Mouse (Mus musculus): ENCODE data around the gene U90926.

The U90926 gene

GRCm38 (mm10) chr5:92215308-92215707 is at the start of gene U90926:
U90926 (minus strand) TSS chr5:92215408.
- no peak for DNase-seq (ENCODE audit: low read depth, low spot score)

- DNase-seq (ENCODE audit: low read depth, low spot score): peak; percentile 80
Observed at GRCm38 (mm10) chr5:92263761-92264359, 48.7 kb upstream of the U90926 start.

GRCm38 (mm10) chr5:92262646-92263045 is 47.4 kb upstream of the U90926 start:
- DNase-seq (ENCODE audit: low read depth, low spot score): no peak

GRCm38 (mm10) chr5:92256218-92256617 is 41.0 kb upstream of the U90926 start, which contains the start of gene Ppef2:
Ppef2 (minus strand) TSS chr5:92256278.
- DNase-seq (ENCODE audit: low read depth, low spot score): no peak

- DNase-seq (ENCODE audit: low read depth, low spot score): no peak
Observed at GRCm38 (mm10) chr5:92254476-92254875, 39.3 kb upstream of the U90926 start.

GRCm38 (mm10) chr5:92252797-92253343 is 37.7 kb upstream of the U90926 start:
- DNase-seq (ENCODE audit: low read depth, low spot score): peak; percentile 61

GRCm38 (mm10) chr5:92252031-92252430 is 36.8 kb upstream of the U90926 start:
- peak; percentile 58 for DNase-seq (ENCODE audit: low read depth, low spot score)

GRCm38 (mm10) chr5:92248614-92249013 is 33.4 kb upstream of the U90926 start:
- DNase-seq (ENCODE audit: low read depth, low spot score): no peak

GRCm38 (mm10) chr5:92245483-92245882 is 30.3 kb upstream of the U90926 start:
- DNase-seq (ENCODE audit: low read depth, low spot score): no peak

- no peak for DNase-seq (ENCODE audit: low read depth, low spot score)
Observed at GRCm38 (mm10) chr5:92244900-92245299, 29.7 kb upstream of the U90926 start.

GRCm38 (mm10) chr5:92240769-92241168 is 25.6 kb upstream of the U90926 start:
- no peak for DNase-seq (ENCODE audit: low read depth, low spot score)

- peak; percentile 88 for DNase-seq (ENCODE audit: low read depth, low spot score)
Observed at GRCm38 (mm10) chr5:92239333-92240232, 24.4 kb upstream of the U90926 start.

GRCm38 (mm10) chr5:92234939-92235557 is 19.8 kb upstream of the U90926 start:
- no peak for DNase-seq (ENCODE audit: low read depth, low spot score)

- no peak for DNase-seq (ENCODE audit: low read depth, low spot score)
Observed at GRCm38 (mm10) chr5:92233366-92233765, 18.2 kb upstream of the U90926 start.

- no peak for DNase-seq (ENCODE audit: low read depth, low spot score)
Observed at GRCm38 (mm10) chr5:92231836-92232235, 16.6 kb upstream of the U90926 start.

- DNase-seq (ENCODE audit: low read depth, low spot score): peak; percentile 16
Observed at GRCm38 (mm10) chr5:92230306-92230705, 15.1 kb upstream of the U90926 start.

- DNase-seq (ENCODE audit: low read depth, low spot score): no peak
Observed at GRCm38 (mm10) chr5:92229514-92229913, 14.3 kb upstream of the U90926 start.

- DNase-seq (ENCODE audit: low read depth, low spot score): peak; percentile 82
Observed at GRCm38 (mm10) chr5:92228776-92229175, 13.6 kb upstream of the U90926 start.

GRCm38 (mm10) chr5:92227782-92228181 is 12.6 kb upstream of the U90926 start:
- no peak for DNase-seq (ENCODE audit: low read depth, low spot score)

GRCm38 (mm10) chr5:92220287-92220902 is 5.2 kb upstream of the U90926 start:
- DNase-seq (ENCODE audit: low read depth, low spot score): peak; percentile 28

GRCm38 (mm10) chr5:92219826-92220225 is 4.6 kb upstream of the U90926 start:
- DNase-seq (ENCODE audit: low read depth, low spot score): peak; percentile 43
